Mouse (Mus musculus) kidney, embryonic 15.5 days (tissue): Measurements from ENCODE around the gene Tmem139. TPM values are rescaled to one million over a fixed set of nuclear protein-coding genes. Genes with fewer than 3 reads are reported as not detected.

ENCODE experiments used
- ATAC-seq: fragments of 200-750 bp; cut with Nextera tagmentation; replicated peaks from 2 replicates; pipeline ENCODE4 v1.8.0; 2017; ENCODE audit warnings: moderate TSS enrichment; ENCODE audit not compliant: low FRiP score
- H3K27ac ChIP-seq: fragments of 300-500 bp; sonication (generic); 2 replicates; pipeline ENCODE4 v1.5.1; 2015; ENCODE audit warnings: mild to moderate bottlenecking, inconsistent platforms
- H3K27me3 ChIP-seq: fragments of 300-500 bp; sonication (generic); 2 replicates; pipeline ENCODE4 v1.6.1; 2015; ENCODE audit warnings: inconsistent platforms
- H3K36me3 ChIP-seq: fragments of 300-500 bp; sonication (generic); 2 replicates; pipeline ENCODE4 v1.6.1; 2015; ENCODE audit warnings: inconsistent platforms
- H3K4me1 ChIP-seq: fragments of 300-500 bp; sonication (generic); 2 replicates; pipeline ENCODE4 v1.6.1; 2015; ENCODE audit warnings: inconsistent platforms
- H3K4me2 ChIP-seq: fragments of 300-500 bp; sonication (generic); 2 replicates; pipeline ENCODE4 v1.6.1; 2015; ENCODE audit warnings: moderate library complexity, mild to moderate bottlenecking, inconsistent platforms
- H3K4me3 ChIP-seq: fragments of 300-500 bp; sonication (generic); replicated peaks from 2 replicates; pipeline ENCODE4 v1.5.1; 2015; ENCODE audit warnings: mild to moderate bottlenecking, inconsistent platforms
- H3K9ac ChIP-seq: fragments of 300-500 bp; sonication (generic); 2 replicates; pipeline ENCODE4 v1.6.1; 2015; ENCODE audit warnings: mild to moderate bottlenecking, inconsistent platforms
- H3K9me3 ChIP-seq: fragments of 300-500 bp; sonication (generic); replicated peaks from 2 replicates; pipeline ENCODE4 v1.6.1; 2016; ENCODE audit warnings: inconsistent platforms
- WGBS: fragments of 180-500 bp; shearing (Covaris S2); methylation state at CpG from one replicate; pipeline ENCODE4 v1.1.7; 2015; ENCODE audit warnings: mixed read lengths; 5-methylcytosine and 5-hydroxymethylcytosine counted together
- polyA plus RNA-seq: library from polyadenylated mRNA; unstranded; fragments of >200 nt; fragmentation: Nextera tagmentation; extraction: Ambion mirVana; gene quantifications from 2 replicates; pipeline ENCODE4 v1.2.1, GENCODE M21; 2015

Tmem139 gene
- 3.0 and 3.1 TPM in 2 replicates for polyA plus RNA-seq

DNA sequence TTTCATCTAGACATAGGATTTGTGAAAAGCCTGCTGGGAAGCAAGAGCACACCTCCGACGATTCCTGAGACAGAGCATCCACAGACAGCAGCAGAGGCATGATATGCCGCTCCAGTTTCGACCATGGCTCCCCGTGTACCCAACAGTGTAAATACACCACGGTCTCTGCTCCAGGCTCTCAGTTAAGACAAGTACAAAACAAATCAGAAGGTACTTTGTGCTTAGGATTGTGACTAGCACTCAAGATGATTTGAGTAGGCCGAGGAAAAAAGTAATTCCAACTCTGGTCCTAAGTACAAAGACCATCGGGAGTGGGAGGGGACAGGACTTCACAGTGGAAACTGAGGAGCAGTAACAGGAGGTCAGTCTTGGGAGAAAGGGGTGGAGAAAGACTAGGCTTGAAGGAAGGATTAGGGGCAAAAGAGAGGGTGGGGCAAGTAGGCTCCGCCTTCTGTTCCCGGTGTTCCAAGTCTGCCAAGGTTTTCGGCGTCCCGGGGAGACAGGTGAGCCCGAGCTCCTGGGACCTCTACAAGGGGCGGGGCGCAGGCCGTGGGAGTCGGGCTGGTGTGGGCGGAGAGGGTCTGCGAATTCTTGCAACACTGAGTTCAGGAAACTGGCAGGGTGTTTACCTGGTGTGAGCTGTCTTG lies at the start of gene Tmem139:
Gene Tmem139, plus strand, starts transcription at position 447 of the 647 bp plus-strand sequence.
- H3K9ac ChIP-seq: peak within 1 kb of the TSS; percentile 35
- peak within 1 kb of the TSS; percentile 39 for H3K4me3 ChIP-seq
- no peaks in the 10 kb centered on the region for H3K36me3 ChIP-seq
- ATAC-seq: no peak
- WGBS: 13% methylated on average over 20 of the region's 20 CpGs
- H3K4me2 ChIP-seq: peak within 1 kb of the TSS; percentile 60
- peaks cover 8% of the 10 kb centered on the region; the same call in 1 of the 2 replicates for H3K4me1 ChIP-seq
- H3K9me3 ChIP-seq: no peaks in the 10 kb centered on the region
- H3K27me3 ChIP-seq: no peaks in the 10 kb centered on the region
- H3K27ac ChIP-seq: 0 out of 2 replicates have a peak within 1 kb of the TSS, but pooled peaks have one; percentile 33

DNA sequence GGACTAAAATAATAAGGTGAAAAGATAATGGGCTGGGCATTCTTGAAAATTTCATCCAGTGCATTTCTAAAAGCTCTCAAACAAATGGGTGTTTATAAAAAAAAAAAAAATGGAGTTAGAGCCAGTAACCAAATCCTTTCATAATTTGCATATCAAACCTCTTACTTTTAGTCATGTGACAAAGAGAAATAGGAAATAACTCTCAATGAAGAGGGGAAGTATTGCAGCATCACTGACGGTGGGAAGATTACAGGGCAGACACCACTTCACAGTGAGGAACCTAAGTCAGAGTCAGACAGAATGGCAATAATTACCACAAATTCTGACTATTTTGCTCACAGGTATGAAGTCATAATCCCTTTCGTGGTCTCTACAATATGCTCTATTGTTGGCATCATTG lies 46.7 kb upstream of the Tmem139 start, which contains the start of gene Tas2r144:
Gene Tas2r144, plus strand, starts transcription at position 301 of the 400 bp plus-strand sequence.
- no peak within 1 kb of the TSS for H3K4me2 ChIP-seq
- no peak for ATAC-seq
- no peak within 1 kb of the TSS for H3K27ac ChIP-seq
- 78% methylated on average over 2 of the region's 2 CpGs for WGBS
- no peaks in the 10 kb centered on the region for H3K36me3 ChIP-seq
- H3K4me3 ChIP-seq: no peak within 1 kb of the TSS
- no peaks in the 10 kb centered on the region for H3K27me3 ChIP-seq
- no peaks in the 10 kb centered on the region for H3K4me1 ChIP-seq
- H3K9me3 ChIP-seq: no peaks in the 10 kb centered on the region
- no peak within 1 kb of the TSS for H3K9ac ChIP-seq

DNA sequence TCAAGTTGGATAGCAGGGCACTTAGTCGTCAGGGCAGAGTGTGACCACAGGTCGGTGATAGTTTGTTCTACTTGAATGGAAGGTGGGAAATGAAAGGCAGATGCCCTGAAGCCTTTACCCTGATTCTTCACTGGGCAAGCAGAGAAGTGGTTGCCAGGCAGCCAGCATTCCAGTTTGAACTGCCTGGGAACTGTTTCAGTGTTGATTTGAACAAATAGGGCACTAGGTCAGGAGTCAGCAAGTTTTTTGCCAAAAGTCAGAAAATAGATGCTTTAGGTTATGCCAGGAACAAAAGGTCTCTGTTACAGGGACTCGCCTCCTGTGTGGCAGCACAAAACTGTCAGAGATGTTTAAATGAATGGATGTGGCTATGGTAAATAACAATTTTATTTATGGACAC lies 39.5 kb upstream of the Tmem139 start:
- no peak overlapping the region for H3K27ac ChIP-seq
- H3K4me3 ChIP-seq: no peak overlapping the region
- H3K9ac ChIP-seq: no peak overlapping the region
- H3K4me1 ChIP-seq: no peaks in the 10 kb centered on the region
- no peak overlapping the region for H3K4me2 ChIP-seq
- ATAC-seq: no peak
- 0 out of 2 replicates have a peak, but pooled peaks cover 7% of the 10 kb centered on the region for H3K27me3 ChIP-seq
- WGBS: 64% methylated on average over 3 of the region's 3 CpGs
- no peaks in the 10 kb centered on the region for H3K9me3 ChIP-seq
- H3K36me3 ChIP-seq: no peaks in the 10 kb centered on the region

DNA sequence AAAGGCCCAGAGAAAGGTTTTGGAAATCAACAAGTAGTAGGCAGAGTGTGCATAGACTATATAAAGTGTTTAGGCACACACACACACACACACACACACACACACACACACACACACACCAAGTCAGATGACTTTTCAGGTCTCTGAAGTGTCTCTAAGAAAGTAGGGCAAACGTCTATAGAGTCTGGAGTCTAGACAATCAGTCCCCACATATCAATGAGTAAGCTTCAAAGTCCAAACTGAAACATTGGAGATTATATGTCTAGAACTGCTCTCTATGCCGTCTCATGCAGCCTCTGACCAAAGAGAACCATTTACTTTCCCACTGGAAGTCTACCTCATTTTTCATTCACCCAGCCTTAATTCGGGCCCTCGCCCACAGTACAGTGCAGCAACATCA lies 36.7 kb upstream of the Tmem139 start:
- Histone ChIP-seq H3K4me2 (no peak overlapping the region), H3K36me3 (no peaks in the 10 kb centered on the region), H3K27me3 (0 out of 2 replicates have a peak, but pooled peaks cover 7% of the 10 kb centered on the region), H3K4me3 (no peak overlapping the region), H3K9me3 (no peaks in the 10 kb centered on the region), H3K9ac (no peak overlapping the region), H3K4me1 (no peaks in the 10 kb centered on the region), H3K27ac (no peak overlapping the region)
- 78% methylated on average over 4 of the region's 4 CpGs for WGBS
- no peak for ATAC-seq

DNA sequence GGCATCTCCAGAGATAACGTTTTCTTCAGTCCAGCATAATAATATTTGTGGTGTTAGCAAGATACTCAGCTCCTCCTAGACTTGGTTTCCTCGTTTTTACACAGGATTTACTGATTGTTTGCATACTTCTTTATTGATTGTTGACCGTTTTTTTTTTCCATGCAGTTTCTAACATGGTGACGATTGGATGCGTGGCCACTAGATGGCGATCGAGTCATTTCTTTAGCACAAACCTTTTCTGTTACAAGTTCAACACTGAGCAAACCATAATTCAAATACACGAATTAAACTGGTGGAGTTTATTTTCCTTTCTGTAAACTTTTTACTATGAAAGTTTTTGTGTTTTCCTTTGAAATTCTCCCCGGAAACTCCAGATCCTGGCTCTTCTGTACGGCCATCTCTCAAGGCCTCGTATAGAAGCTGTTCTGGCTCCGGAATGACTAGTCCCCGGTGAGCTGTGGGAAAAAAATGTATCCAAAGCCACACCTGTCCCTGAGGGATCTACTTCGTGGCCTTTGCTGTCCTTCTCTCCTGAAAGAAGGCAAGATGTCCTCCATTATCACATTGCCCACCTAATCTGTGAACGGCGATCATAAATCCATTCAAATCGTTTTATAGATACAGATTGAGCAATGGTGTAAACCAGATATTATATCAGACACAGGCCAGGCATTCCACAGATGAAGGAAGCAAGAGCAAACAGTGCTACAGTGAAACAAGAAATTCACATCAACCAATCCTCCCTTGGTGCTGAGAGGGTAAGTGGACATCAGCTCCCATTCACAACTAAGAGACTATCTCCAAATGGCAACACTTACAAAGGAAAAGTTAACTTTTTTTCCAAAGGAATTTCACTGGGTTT lies 34.3 kb upstream of the Tmem139 start:
- Histone ChIP-seq H3K27ac (no peak overlapping the region), H3K4me1 (no peaks in the 10 kb centered on the region), H3K4me3 (no peak overlapping the region), H3K9ac (no peak overlapping the region), H3K9me3 (no peaks in the 10 kb centered on the region), H3K4me2 (peak overlapping the region; percentile 24; the same call in 1 of the 2 replicates), H3K36me3 (no peaks in the 10 kb centered on the region), H3K27me3 (0 out of 2 replicates have a peak, but pooled peaks cover 7% of the 10 kb centered on the region)
- ATAC-seq: no peak
- 31% methylated on average over 17 of the region's 17 CpGs for WGBS

DNA sequence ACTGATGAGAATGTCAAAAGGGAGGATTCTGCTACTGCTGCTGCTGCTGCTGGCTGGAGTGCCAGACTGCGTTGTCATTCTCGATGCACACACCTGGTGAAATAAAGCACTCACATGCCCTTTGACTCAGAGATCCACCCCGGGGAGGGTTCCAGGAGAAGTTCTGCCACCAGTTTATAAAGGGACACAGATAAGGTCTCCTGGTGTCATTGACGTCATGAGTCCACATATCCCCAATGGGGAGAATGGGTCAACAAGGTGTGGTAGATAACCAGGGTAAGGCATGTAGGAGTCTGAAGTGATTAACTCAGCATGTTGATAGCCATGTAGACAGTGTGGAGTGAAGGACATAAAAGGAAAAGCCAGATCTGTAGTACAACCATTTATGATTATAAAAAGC lies 32.2 kb upstream of the Tmem139 start:
- Histone ChIP-seq H3K27ac (no peak overlapping the region), H3K9ac (no peak overlapping the region), H3K4me2 (no peak overlapping the region), H3K4me1 (no peaks in the 10 kb centered on the region), H3K9me3 (no peaks in the 10 kb centered on the region), H3K27me3 (0 out of 2 replicates have a peak, but pooled peaks cover 7% of the 10 kb centered on the region), H3K36me3 (no peaks in the 10 kb centered on the region), H3K4me3 (no peak overlapping the region)
- no peak for ATAC-seq
- 73% methylated on average over 4 of the region's 4 CpGs for WGBS

DNA sequence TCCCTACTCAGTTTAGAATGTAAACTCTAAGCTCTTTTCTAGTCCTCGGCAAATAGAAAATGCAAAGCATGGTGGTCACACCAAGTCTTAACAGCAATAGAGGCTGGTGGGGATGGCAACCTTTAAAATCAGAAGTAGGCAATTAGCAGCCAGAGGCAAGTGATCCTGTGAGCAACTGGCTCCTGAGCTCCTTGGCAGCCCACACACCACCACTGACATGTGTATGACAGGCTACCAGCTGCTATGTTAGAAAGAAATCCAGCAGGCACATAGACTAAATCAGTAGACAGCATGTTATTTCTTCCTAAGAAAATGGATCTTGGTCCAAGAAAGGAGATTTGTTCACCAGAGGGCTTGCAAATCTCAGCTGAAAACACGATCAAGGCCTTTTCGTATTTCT lies 30.6 kb upstream of the Tmem139 start:
- no peaks in the 10 kb centered on the region for H3K27me3 ChIP-seq
- H3K4me2 ChIP-seq: no peak overlapping the region
- no peaks in the 10 kb centered on the region for H3K4me1 ChIP-seq
- no peak overlapping the region for H3K27ac ChIP-seq
- H3K4me3 ChIP-seq: no peak overlapping the region
- no peak overlapping the region for H3K9ac ChIP-seq
- ATAC-seq: no peak
- 93% methylated on average over 3 of the region's 3 CpGs for WGBS
- H3K36me3 ChIP-seq: no peaks in the 10 kb centered on the region
- no peaks in the 10 kb centered on the region for H3K9me3 ChIP-seq

DNA sequence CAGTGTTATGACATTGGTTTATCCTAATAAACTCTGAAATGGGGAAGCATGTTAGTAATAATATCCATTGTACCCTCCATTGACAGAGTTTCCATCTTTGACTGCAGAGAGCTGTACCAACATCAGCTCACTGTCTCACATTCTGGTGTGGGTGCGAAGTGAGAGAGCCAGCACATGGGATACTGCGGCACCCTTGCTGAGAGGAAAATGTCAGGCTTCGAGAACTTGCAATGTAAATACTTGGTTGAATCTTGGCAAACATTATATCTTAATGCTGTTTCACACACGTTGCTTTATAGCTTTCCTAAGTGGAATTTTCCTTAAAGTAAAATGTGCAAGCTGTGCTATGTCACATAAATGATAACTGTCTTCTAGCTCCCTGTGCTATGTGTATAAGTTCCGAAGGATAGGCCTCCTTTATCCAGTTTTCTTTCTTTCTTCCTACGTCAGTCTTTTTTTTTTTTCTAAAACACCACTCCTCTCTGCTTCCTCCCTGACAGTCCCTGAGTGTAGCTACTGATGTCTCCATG lies 24.4 kb upstream of the Tmem139 start:
- no peaks in the 10 kb centered on the region for H3K9me3 ChIP-seq
- H3K4me2 ChIP-seq: no peak overlapping the region
- H3K9ac ChIP-seq: no peak overlapping the region
- no peak overlapping the region for H3K27ac ChIP-seq
- no peaks in the 10 kb centered on the region for H3K27me3 ChIP-seq
- no peaks in the 10 kb centered on the region for H3K36me3 ChIP-seq
- no peaks in the 10 kb centered on the region for H3K4me1 ChIP-seq
- WGBS: 71% methylated on average over 6 of the region's 6 CpGs
- H3K4me3 ChIP-seq: no peak overlapping the region
- no peak for ATAC-seq

DNA sequence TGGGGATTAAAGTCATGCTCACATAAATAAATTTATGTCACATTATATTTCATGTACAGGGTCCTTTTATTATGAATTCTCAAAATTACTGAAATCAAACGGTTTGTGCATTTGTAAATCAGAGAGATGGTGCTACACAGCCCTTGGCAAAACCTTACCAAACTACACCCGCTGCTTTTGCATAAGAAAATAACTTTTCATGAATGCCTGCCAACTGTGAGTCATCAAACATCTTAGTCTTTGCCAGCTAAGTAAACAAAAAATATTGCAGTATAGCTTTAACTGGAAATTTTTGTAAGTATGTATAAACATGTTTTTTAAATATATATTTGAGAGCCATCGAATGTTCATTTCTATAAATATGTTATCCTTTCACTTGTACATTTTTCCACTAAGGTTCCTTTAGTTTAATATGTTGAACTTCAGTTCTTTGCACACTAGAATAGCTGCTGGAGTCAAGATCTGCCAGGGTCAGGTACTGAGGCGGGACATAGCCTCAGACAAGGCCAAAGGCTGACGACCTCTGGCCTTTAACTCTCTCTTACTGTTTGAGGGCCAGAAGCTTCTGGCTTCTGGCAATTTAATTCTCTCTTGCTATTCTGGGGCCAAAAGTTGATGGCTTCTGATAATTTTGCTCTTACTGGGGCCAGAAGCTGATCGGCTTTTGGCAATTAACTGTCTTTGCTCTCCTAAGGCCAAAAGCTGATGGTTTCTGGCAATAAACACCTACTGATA lies 20.3 kb upstream of the Tmem139 start:
- no peak for ATAC-seq
- WGBS: 77% methylated on average over 6 of the region's 6 CpGs
- Histone ChIP-seq H3K9me3 (no peaks in the 10 kb centered on the region), H3K4me3 (no peak overlapping the region), H3K27ac (no peak overlapping the region), H3K36me3 (no peaks in the 10 kb centered on the region), H3K4me2 (no peak overlapping the region), H3K4me1 (peaks cover 10% of the 10 kb centered on the region), H3K27me3 (no peaks in the 10 kb centered on the region), H3K9ac (no peak overlapping the region)

DNA sequence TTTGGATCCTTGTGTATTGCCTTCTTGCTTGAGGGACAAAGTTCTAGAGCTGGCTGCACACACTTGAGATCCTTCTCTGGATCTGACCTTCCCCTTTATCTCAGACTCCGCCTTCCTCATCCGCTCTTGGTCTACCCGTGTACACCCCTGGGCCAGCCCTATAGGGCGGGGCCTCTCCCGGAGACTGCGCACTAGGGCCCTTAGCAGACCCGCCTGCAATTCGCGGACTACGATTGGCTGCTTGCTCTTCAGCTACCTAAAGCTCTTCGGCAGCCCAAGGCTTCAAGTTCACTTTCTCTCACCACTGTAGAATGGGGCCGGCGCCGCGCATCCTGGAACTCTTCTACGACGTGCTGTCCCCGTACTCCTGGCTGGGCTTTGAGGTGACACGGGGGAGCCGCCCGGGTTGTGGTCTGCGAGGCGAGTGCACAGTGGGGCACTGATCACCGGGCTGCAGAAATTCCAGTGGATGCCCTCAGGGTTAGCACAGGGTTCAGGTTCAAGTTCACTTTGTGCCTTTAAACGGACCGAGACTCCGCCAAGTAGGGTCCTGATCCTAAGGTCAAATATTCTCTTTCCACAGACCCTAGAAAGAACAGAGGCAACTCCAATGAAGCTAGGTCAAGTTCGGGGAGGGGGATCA lies 15.9 kb upstream of the Tmem139 start, which contains the start of gene Gstk1:
Gene Gstk1, plus strand, starts transcription at position 225 of the 643 bp plus-strand sequence.
- Histone ChIP-seq H3K27ac (no peak within 1 kb of the TSS), H3K9ac (peak within 1 kb of the TSS; percentile 43), H3K4me3 (peak within 1 kb of the TSS; percentile 53), H3K9me3 (no peaks in the 10 kb centered on the region), H3K4me1 (peaks cover 16% of the 10 kb centered on the region), H3K27me3 (no peaks in the 10 kb centered on the region), H3K36me3 (no peaks in the 10 kb centered on the region), H3K4me2 (peak within 1 kb of the TSS; percentile 84)
- WGBS: 3% methylated on average over 28 of the region's 28 CpGs
- peak; percentile 100 for ATAC-seq

DNA sequence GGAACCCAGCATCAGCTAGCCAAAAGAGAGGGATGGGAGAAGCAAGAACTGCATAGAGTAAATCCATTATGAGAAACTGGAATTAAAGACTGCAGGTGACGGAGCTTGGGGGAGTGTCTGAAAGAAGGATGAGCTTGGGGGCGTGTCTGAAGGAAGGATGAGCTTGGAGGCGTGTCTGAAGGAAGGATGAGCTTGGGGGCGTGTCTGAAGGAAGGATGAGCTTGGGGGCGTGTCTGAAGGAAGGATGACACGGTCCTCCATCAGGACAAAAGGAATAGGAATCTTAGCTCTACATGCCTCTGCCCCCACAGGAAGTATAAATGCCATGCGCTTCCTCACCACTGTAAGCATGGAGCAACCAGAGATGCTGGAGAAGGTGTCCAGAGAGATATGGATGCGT lies 14.6 kb upstream of the Tmem139 start:
- WGBS: 10% methylated on average over 8 of the region's 8 CpGs
- H3K36me3 ChIP-seq: no peaks in the 10 kb centered on the region
- peaks cover 18% of the 10 kb centered on the region for H3K4me1 ChIP-seq
- peak overlapping the region; percentile 17 for H3K4me3 ChIP-seq
- peak overlapping the region; percentile 42 for H3K4me2 ChIP-seq
- peak; percentile 49 for ATAC-seq
- no peak overlapping the region for H3K9ac ChIP-seq
- no peaks in the 10 kb centered on the region for H3K27me3 ChIP-seq
- H3K27ac ChIP-seq: no peak overlapping the region
- H3K9me3 ChIP-seq: no peaks in the 10 kb centered on the region
